Mouse (Mus musculus): ENCODE data around the gene Amotl2.

DNA sequence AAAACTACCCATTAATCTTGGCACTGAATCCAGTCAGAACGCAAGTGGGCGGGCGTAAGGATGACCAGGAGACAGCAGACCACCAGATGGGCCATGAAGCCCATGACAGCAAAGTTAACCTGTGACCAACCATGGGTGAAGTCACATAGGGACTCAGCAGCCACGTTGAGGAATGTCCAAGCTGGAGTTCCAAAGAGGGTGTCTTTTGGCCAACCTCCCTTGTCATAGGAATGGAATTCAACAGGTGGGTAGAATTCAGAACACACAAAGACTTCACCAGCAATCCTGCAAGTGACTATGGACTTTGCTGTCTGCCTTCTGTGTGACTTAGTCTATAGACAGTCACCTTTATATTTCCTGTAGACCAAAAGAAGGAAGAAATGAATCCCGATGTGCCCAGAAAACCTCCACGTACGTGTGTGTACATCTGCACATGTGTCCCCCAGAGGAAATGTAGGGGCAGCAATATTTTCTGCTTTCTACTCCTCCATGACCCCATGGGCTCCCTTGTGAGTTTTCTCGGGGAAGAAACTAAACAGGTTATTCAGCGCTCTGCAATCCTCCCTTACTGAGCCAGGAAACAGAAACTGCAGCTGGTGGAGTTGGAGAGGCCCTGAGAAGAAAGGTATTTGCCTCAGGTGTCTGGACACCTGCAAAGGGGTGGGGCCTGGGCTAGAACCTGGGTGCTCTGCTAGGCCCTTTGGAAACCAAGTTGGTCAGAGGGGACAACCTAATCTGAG, 17.7 kb downstream of the Amotl2 start:
- TF ChIP-seq GATA1 (IDR thresholded peaks at IDR 0.05; ENCODE audit: low read length) (no peak), TAL1 (IDR thresholded peaks at IDR 0.05; ENCODE audit: low read length) (no peak)
